Comparison of ENCODE assay signal across 18 mouse cellular contexts in genomic region chr13:3774280-3774679, GRCm38 (mm10). TPM values are rescaled to one million over a fixed set of nuclear protein-coding genes. Genes with fewer than 3 reads are reported as not detected.
DNase-seq lines count a peak whose midpoint lies in the region; TF ChIP-seq lines count a peak whose summit lies in the region.
"Had no signal": no experiment of that assay in that cellular context is flagged by ENCODE, and none has a peak within 500 bp of the region (broad histone marks: within the 10 kb centered on the region; RNA-seq: fewer than 3 reads in every experiment).

No protein-coding gene starts in this region.

- H3K79me2 ChIP-seq in myocyte (ENCODE audit: control insufficient read depth, insufficient read depth): no peaks in the 10 kb centered on the region

- H3K4me3 ChIP-seq in heart, embryonic 10.5 days: no peak overlapping the region
- H3K4me3 ChIP-seq in myocyte: no peak overlapping the region
- H3K4me3 ChIP-seq: embryonic facial prominence, embryonic 13.5 days; forebrain, embryonic 10.5 days; kidney, embryonic 15.5 days; limb, embryonic 15.5 days; stomach, embryonic 15.5 days had no signal

- no peak for TF ChIP-seq POLR2A in myocyte (IDR thresholded peaks at IDR 0.05; ENCODE audit: insufficient read length, low read depth)

- no peaks in the 10 kb centered on the region for H3K4me1 ChIP-seq in heart, embryonic 10.5 days
- H3K4me1 ChIP-seq: forebrain, embryonic 10.5 days had no signal

- peak overlapping the region; percentile 55 for H3K4me2 ChIP-seq in myocyte (ENCODE audit: low read depth)
- H3K4me2 ChIP-seq: embryonic facial prominence, embryonic 13.5 days; kidney, embryonic 15.5 days; limb, embryonic 15.5 days; stomach, embryonic 15.5 days had no signal

- no peak overlapping the region for H3ac ChIP-seq in myocyte (ENCODE audit: control insufficient read depth, insufficient read length)

- H3K36me3 ChIP-seq in heart, embryonic 10.5 days: no peaks in the 10 kb centered on the region
- no peaks in the 10 kb centered on the region for H3K36me3 ChIP-seq in myocyte (ENCODE audit: control insufficient read depth, insufficient read depth)
- H3K36me3 ChIP-seq: embryonic facial prominence, embryonic 13.5 days; forebrain, embryonic 10.5 days; kidney, embryonic 15.5 days; limb, embryonic 15.5 days; stomach, embryonic 15.5 days had no signal

- 63% methylated on average over 3 of the region's 3 CpGs for WGBS in heart, embryonic 10.5 days

- H3K27ac ChIP-seq in heart, embryonic 10.5 days: no peak overlapping the region
- H3K27ac ChIP-seq: embryonic facial prominence, embryonic 13.5 days; forebrain, embryonic 10.5 days; kidney, embryonic 15.5 days; limb, embryonic 15.5 days; stomach, embryonic 15.5 days had no signal

- no peaks in the 10 kb centered on the region for H3K9me3 ChIP-seq in heart, embryonic 10.5 days
- H3K9me3 ChIP-seq: embryonic facial prominence, embryonic 13.5 days; forebrain, embryonic 10.5 days; kidney, embryonic 15.5 days; limb, embryonic 15.5 days; stomach, embryonic 15.5 days had no signal

- H3K27me3 ChIP-seq in heart, embryonic 10.5 days (ENCODE audit: insufficient read depth, poor library complexity, severe bottlenecking): no peaks in the 10 kb centered on the region
- H3K27me3 ChIP-seq in myocyte (ENCODE audit: control insufficient read depth, insufficient read depth, insufficient read length): no peaks in the 10 kb centered on the region
- H3K27me3 ChIP-seq: embryonic facial prominence, embryonic 13.5 days; kidney, embryonic 15.5 days; limb, embryonic 15.5 days; stomach, embryonic 15.5 days had no signal

- DNase-seq in adrenal gland, adult 18-20 months (ENCODE audit: low spot score in 2 of 2): peak; percentile 43 to 52
- DNase-seq in adrenal gland, postnatal 4 days (ENCODE audit: low spot score in 2 of 2): no peak
- peak; percentile 12 for DNase-seq in heart, postnatal 4 days
- DNase-seq in heart, embryonic 10.5 days (ENCODE audit: low spot score): no peak
- peak; percentile 38 for DNase-seq in lung, postnatal 36 days
- DNase-seq in lung, postnatal 25 days (ENCODE audit: low spot score): no peak
- no peak for DNase-seq in embryo, embryonic 9.5 days (ENCODE audit: extremely low spot score)
- DNase-seq: lung, adult 18-20 months; thymus, postnatal 36 days had no signal

TF ChIP-seq in myocyte, 11 proteins besides CTCF, POLR2A, EP300 and RAD21:
- TF ChIP-seq MYOG (IDR thresholded peaks at IDR 0.05; ENCODE audit: control insufficient read depth in 1 of 3, insufficient read depth in 1 of 3, insufficient read length in 2 of 3, low read depth in 2 of 3) (no peak), POLR2AphosphoS2 (IDR thresholded peaks at IDR 0.05; ENCODE audit: insufficient read length, low read depth) (no peak), TCF3 (IDR thresholded peaks at IDR 0.05; ENCODE audit: insufficient read length, low read depth) (no peak), E2F4 (IDR thresholded peaks at IDR 0.05; ENCODE audit: insufficient read depth) (no peak), CEBPB (IDR thresholded peaks at IDR 0.05; ENCODE audit: insufficient read depth, poor library complexity, severe bottlenecking) (peak; percentile 81)

RNA-seq across cellular contexts. Expression of gene Calml3, which starts 29.8 kb away (rescaled TPM):
- under 1 TPM in 1 of 2 experiments, not detected in 1; 0.86 TPM for total RNA-seq in adrenal gland, adult 18-20 months (2021)
- total RNA-seq in adrenal gland, postnatal 4 days (2021): not detected
- not detected for total RNA-seq in heart, postnatal 4 days (2021)
- not detected in 2 replicates for polyA plus RNA-seq in heart, embryonic 10.5 days (2016; fragmentation: Nextera tagmentation; extraction: Ambion mirVana)
- 0.08 TPM for polyA plus RNA-seq in myocyte (2012; fragmentation: generic; extraction: Trizol)
- total RNA-seq: hematopoietic stem cell, adult 5-6 weeks; layer of hippocampus, postnatal 14 days; megakaryocyte-erythroid progenitor cell, adult 5-6 weeks had no signal
- polyA plus RNA-seq: forebrain, embryonic 10.5 days had no signal

Comparison
In these comparisons a context has a peak if more than half of its experiments do, and no peak if none do; other contexts are left out.
1. DNase-seq: peak in adrenal gland, adult 18-20 months (2 of 2), heart, postnatal 4 days (single experiment) and lung, postnatal 36 days (single experiment); none in adrenal gland, postnatal 4 days (0 of 2), heart, embryonic 10.5 days (single experiment), lung, postnatal 25 days (single experiment) and embryo, embryonic 9.5 days (single experiment).